Mouse (Mus musculus) limb, embryonic 12.5 days (tissue): ENCODE measurements around the gene B3gnt4. TPM values are rescaled to one million over a fixed set of nuclear protein-coding genes. Genes with fewer than 3 reads are reported as not detected.

ENCODE experiments used
- ATAC-seq: fragments of 200-750 bp; cut with Nextera tagmentation; 2 replicates; pipeline ENCODE4 v1.8.0; 2017; ENCODE audit warnings: low read depth, moderate TSS enrichment; ENCODE audit not compliant: insufficient number of reproducible peaks, insufficient read depth, low FRiP score, low TSS enrichment
- H3K27ac ChIP-seq: fragments of 300-500 bp; sonication (generic); 2 replicates; pipeline ENCODE4 v1.5.1; 2016; ENCODE audit warnings: mild to moderate bottlenecking, moderate library complexity
- H3K27me3 ChIP-seq: fragments of 300-500 bp; sonication (generic); 2 replicates; pipeline ENCODE4 v1.6.1; 2016; ENCODE audit warnings: mild to moderate bottlenecking, moderate library complexity
- H3K36me3 ChIP-seq: fragments of 300-500 bp; sonication (generic); 2 replicates; pipeline ENCODE4 v1.6.1; 2016; ENCODE audit warnings: mild to moderate bottlenecking, moderate library complexity
- H3K4me1 ChIP-seq: fragments of 300-500 bp; sonication (generic); replicated peaks from 2 replicates; pipeline ENCODE4 v1.6.1; 2016
- H3K4me2 ChIP-seq: fragments of 300-500 bp; sonication (generic); 2 replicates; pipeline ENCODE4 v1.6.1; 2016; ENCODE audit warnings: mild to moderate bottlenecking, moderate library complexity
- H3K4me3 ChIP-seq: fragments of 300-500 bp; sonication (generic); replicated peaks from 2 replicates; pipeline ENCODE4 v1.5.1; 2016; ENCODE audit warnings: mild to moderate bottlenecking
- H3K9ac ChIP-seq: fragments of 300-500 bp; sonication (generic); replicated peaks from 2 replicates; pipeline ENCODE4 v1.6.1; 2016; ENCODE audit warnings: mild to moderate bottlenecking, moderate library complexity
- H3K9me3 ChIP-seq: fragments of 300-500 bp; sonication (generic); 2 replicates; pipeline ENCODE4 v1.6.1; 2016; ENCODE audit warnings: mild to moderate bottlenecking, moderate library complexity
- WGBS: fragments of 180-500 bp; shearing (Covaris S2); methylation state at CpG from one replicate; pipeline ENCODE4 v1.1.7; 2016; 5-methylcytosine and 5-hydroxymethylcytosine counted together
- microRNA-seq: library from miRNA; unstranded; fragments of <30 nt; microRNA quantifications from one replicate; pipeline ENCODE4, GENCODE M21; 2017
- polyA plus RNA-seq: library from polyadenylated mRNA; unstranded; fragments of >200 nt; fragmentation: Nextera tagmentation; extraction: Ambion mirVana; gene quantifications from 2 replicates; pipeline ENCODE4 v1.2.1, GENCODE M21; 2016

B3gnt4 gene
- polyA plus RNA-seq, 1 experiment from 2014 or later: 1.6 TPM

- ATAC-seq: no peak
These were observed 15.7 kb downstream of the B3gnt4 start for GRCm38 (mm10) chr5:123525916-123526495.

GRCm38 (mm10) chr5:123528641-123529040 is 18.4 kb downstream of the B3gnt4 start:
- ATAC-seq: no peak
- peaks cover 60% of the 10 kb centered on the region for H3K36me3 ChIP-seq
- 78% methylated on average over 7 of the region's 7 CpGs for WGBS
- H3K4me3 ChIP-seq: no peak overlapping the region
- no peaks in the 10 kb centered on the region for H3K27me3 ChIP-seq
- no peaks in the 10 kb centered on the region for H3K9me3 ChIP-seq
- H3K4me1 ChIP-seq: peaks cover 6% of the 10 kb centered on the region; the same call in 1 of the 2 replicates
- H3K4me2 ChIP-seq: no peak overlapping the region
- H3K27ac ChIP-seq: no peak overlapping the region
- no peak overlapping the region for H3K9ac ChIP-seq

More at GRCm38 (mm10) chr5:123525916-123526495, 15.7 kb downstream of the B3gnt4 start:
- Histone ChIP-seq H3K9ac (no peak overlapping the region), H3K4me1 (peaks cover 31% of the 10 kb centered on the region), H3K4me2 (no peak overlapping the region), H3K27ac (no peak overlapping the region), H3K36me3 (peaks cover 34% of the 10 kb centered on the region), H3K9me3 (no peaks in the 10 kb centered on the region), H3K4me3 (no peak overlapping the region), H3K27me3 (no peaks in the 10 kb centered on the region)
- 89% methylated on average over 9 of the region's 9 CpGs for WGBS

GRCm38 (mm10) chr5:123530056-123530455 is 19.8 kb downstream of the B3gnt4 start:
- WGBS: 89% methylated on average over 8 of the region's 8 CpGs
- Histone ChIP-seq H3K27me3 (no peaks in the 10 kb centered on the region), H3K4me2 (no peak overlapping the region), H3K4me1 (no peaks in the 10 kb centered on the region), H3K36me3 (peaks cover 72% of the 10 kb centered on the region), H3K9me3 (no peaks in the 10 kb centered on the region), H3K27ac (no peak overlapping the region), H3K9ac (no peak overlapping the region), H3K4me3 (no peak overlapping the region)
- ATAC-seq: no peak

- Histone ChIP-seq H3K9me3 (no peaks in the 10 kb centered on the region), H3K27me3 (no peaks in the 10 kb centered on the region), H3K4me3 (no peak overlapping the region), H3K36me3 (peaks cover 83% of the 10 kb centered on the region), H3K4me2 (no peak overlapping the region), H3K9ac (no peak overlapping the region), H3K4me1 (no peaks in the 10 kb centered on the region), H3K27ac (no peak overlapping the region)
- 95% methylated on average over 10 of the region's 10 CpGs for WGBS
- no peak for ATAC-seq
These were observed 23.5 kb downstream of the B3gnt4 start for GRCm38 (mm10) chr5:123533801-123534200.

GRCm38 (mm10) chr5:123555693-123556092 is 45.4 kb downstream of the B3gnt4 start:
- no peaks in the 10 kb centered on the region for H3K9me3 ChIP-seq
- no peak overlapping the region for H3K4me3 ChIP-seq
- H3K4me2 ChIP-seq: no peak overlapping the region
- peaks cover 58% of the 10 kb centered on the region for H3K36me3 ChIP-seq
- no peak overlapping the region for H3K27ac ChIP-seq
- no peak overlapping the region for H3K9ac ChIP-seq
- WGBS: 89% methylated on average over 7 of the region's 7 CpGs
- H3K4me1 ChIP-seq: no peaks in the 10 kb centered on the region
- no peak for ATAC-seq
- no peaks in the 10 kb centered on the region for H3K27me3 ChIP-seq

GRCm38 (mm10) chr5:123556451-123556850 is 46.2 kb downstream of the B3gnt4 start:
- H3K27ac ChIP-seq: no peak overlapping the region
- no peak for ATAC-seq
- H3K4me2 ChIP-seq: no peak overlapping the region
- no peaks in the 10 kb centered on the region for H3K4me1 ChIP-seq
- WGBS: 68% methylated on average over 2 of the region's 2 CpGs
- H3K9me3 ChIP-seq: no peaks in the 10 kb centered on the region
- no peak overlapping the region for H3K9ac ChIP-seq
- H3K4me3 ChIP-seq: no peak overlapping the region
- H3K36me3 ChIP-seq: peaks cover 65% of the 10 kb centered on the region
- no peaks in the 10 kb centered on the region for H3K27me3 ChIP-seq

- H3K4me2 ChIP-seq: no peak overlapping the region
- H3K36me3 ChIP-seq: peaks cover 91% of the 10 kb centered on the region
- H3K9ac ChIP-seq: no peak overlapping the region
- no peaks in the 10 kb centered on the region for H3K27me3 ChIP-seq
- no peaks in the 10 kb centered on the region for H3K9me3 ChIP-seq
- no peak overlapping the region for H3K27ac ChIP-seq
- ATAC-seq: no peak
- no peak overlapping the region for H3K4me3 ChIP-seq
- 90% methylated on average over 8 of the region's 8 CpGs for WGBS
- no peaks in the 10 kb centered on the region for H3K4me1 ChIP-seq
These were observed 49.3 kb downstream of the B3gnt4 start for GRCm38 (mm10) chr5:123559588-123559987.

GRCm38 (mm10) chr5:123561128-123561527 is 50.9 kb downstream of the B3gnt4 start:
- Histone ChIP-seq H3K9me3 (no peaks in the 10 kb centered on the region), H3K4me3 (no peak overlapping the region), H3K27ac (no peak overlapping the region), H3K36me3 (peaks cover 95% of the 10 kb centered on the region), H3K4me1 (no peaks in the 10 kb centered on the region), H3K4me2 (no peak overlapping the region), H3K9ac (no peak overlapping the region), H3K27me3 (no peaks in the 10 kb centered on the region)
- no peak for ATAC-seq
- WGBS: 92% methylated on average over 11 of the region's 11 CpGs

Small RNA genes lying within 50 kb of the gene (microRNA-seq; reads per million reads assigned to microRNA genes)
- gene Mir7647: 0.93 reads per million

Other genes with a start within 250 kb of the B3gnt4 start
- 43.4 and 45.7 TPM in 2 replicates for gene Bcl7a, start 166.6 kb upstream of the B3gnt4 start, polyA plus RNA-seq
- gene Mlxip, start 115.7 kb upstream of the B3gnt4 start, polyA plus RNA-seq: 12.8 and 15.3 TPM in 2 replicates
- gene Lrrc43, start 21.2 kb upstream of the B3gnt4 start, polyA plus RNA-seq: not detected in 2 replicates
- not detected in 2 replicates for gene Il31, start 21.0 kb upstream of the B3gnt4 start, polyA plus RNA-seq
- gene Diablo, start 13.7 kb downstream of the B3gnt4 start, polyA plus RNA-seq: 112 and 120 TPM in 2 replicates
- gene Gm49027, start 15.0 kb downstream of the B3gnt4 start, polyA plus RNA-seq: 0.24 and 0.32 TPM in 2 replicates
- gene Vps33a, start 62.6 kb downstream of the B3gnt4 start, polyA plus RNA-seq: 25.7 and 28.6 TPM in 2 replicates
- 51.7 and 51.9 TPM in 2 replicates for gene Clip1, start 174.2 kb downstream of the B3gnt4 start, polyA plus RNA-seq
- gene Zcchc8, start 210.6 kb downstream of the B3gnt4 start, polyA plus RNA-seq: 104 and 105 TPM in 2 replicates
- 163 and 175 TPM in 2 replicates for gene Rsrc2, start 239.0 kb downstream of the B3gnt4 start, polyA plus RNA-seq
- 48.1 and 51.5 TPM in 2 replicates for gene Kntc1, start 239.3 kb downstream of the B3gnt4 start, polyA plus RNA-seq